11 mouse cellular contexts compared by ENCODE assay signal in the genomic region with DNA sequence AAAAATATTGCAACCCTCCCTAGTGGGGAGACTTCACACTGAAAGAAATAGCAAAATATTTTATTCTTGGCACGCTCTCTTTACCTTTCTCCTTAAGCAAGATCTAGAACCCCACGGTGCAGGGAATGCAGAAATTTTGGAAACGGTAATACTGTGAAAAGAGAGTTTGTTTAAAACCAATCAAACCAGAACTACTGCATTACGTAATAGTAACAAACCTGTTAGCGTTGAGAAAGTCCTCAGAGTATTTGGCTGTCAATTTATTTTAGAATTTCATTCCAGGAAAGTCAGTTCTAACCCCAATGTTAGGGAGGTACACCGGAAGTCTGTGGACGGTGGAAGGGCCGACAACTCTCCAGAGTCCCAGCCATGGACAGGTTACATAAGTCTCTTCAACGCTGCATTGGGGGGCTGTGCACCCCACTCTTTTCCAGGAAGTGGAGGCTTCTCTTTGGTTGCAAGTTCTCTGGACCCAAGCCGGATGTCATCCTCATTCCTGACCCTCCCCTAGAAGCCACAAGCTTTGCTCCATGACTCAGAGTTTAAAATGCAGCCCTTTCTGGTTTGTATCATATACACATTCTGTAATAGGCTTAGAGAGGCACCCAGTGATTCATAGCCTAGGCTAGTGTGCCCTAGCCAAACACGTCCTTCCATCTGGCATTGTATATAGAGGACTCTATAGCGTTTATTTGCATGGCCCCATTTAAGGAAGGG.
A peak's percentile ranks its signal among the peaks of the same experiment; 100 is the strongest.
DNase-seq lines count a peak whose midpoint lies in the region; ATAC-seq and TF ChIP-seq lines count a peak whose summit lies in the region.
"Had no signal": no experiment of that assay in that cellular context is flagged by ENCODE, and none has a peak within 500 bp of the region (broad histone marks: within the 10 kb centered on the region; RNA-seq: fewer than 3 reads in every experiment).

No protein-coding gene starts in this region.

- no peak overlapping the region for H3K4me3 ChIP-seq in limb, embryonic 11.5 days (ENCODE audit: low read depth, low read length)
- no peak overlapping the region for H3K4me3 ChIP-seq in limb, embryonic 10.5 days
- H3K4me3 ChIP-seq in C2C12 (ENCODE audit: insufficient read depth, poor library complexity, severe bottlenecking) = no peak overlapping the region
- H3K4me3 ChIP-seq: limb, embryonic 12.5 days had no signal

- H3K27me3 ChIP-seq in limb, embryonic 11.5 days (ENCODE audit: control insufficient read depth, insufficient read depth, low read length) = no peaks in the 10 kb centered on the region
- no peaks in the 10 kb centered on the region for H3K27me3 ChIP-seq in limb, embryonic 10.5 days (ENCODE audit: low read depth, poor library complexity, severe bottlenecking)
- H3K27me3 ChIP-seq in C2C12 (ENCODE audit: control insufficient read depth, insufficient read depth, insufficient read length) = no peaks in the 10 kb centered on the region
- H3K27me3 ChIP-seq: limb, embryonic 12.5 days had no signal

- no peak overlapping the region for H3K4me2 ChIP-seq in limb, embryonic 11.5 days (ENCODE audit: low read depth, severe bottlenecking)
- H3K4me2 ChIP-seq: limb, embryonic 12.5 days had no signal

- 85% methylated on average over 12 of the region's 12 CpGs for WGBS in limb, embryonic 11.5 days
- 88% methylated on average over 12 of the region's 12 CpGs for WGBS in limb, embryonic 10.5 days

- H3ac ChIP-seq in C2C12 (ENCODE audit: control insufficient read depth, insufficient read length, low read depth) = no peak overlapping the region

- H3K4me1 ChIP-seq in limb, embryonic 11.5 days (ENCODE audit: control insufficient read depth, insufficient read depth, low read length) = no peaks in the 10 kb centered on the region
- no peaks in the 10 kb centered on the region for H3K4me1 ChIP-seq in limb, embryonic 10.5 days
- H3K4me1 ChIP-seq: limb, embryonic 12.5 days had no signal

- 0 out of 2 replicates have a peak, but pooled peaks have one; percentile 47 for ATAC-seq in limb, embryonic 11.5 days (ENCODE audit: insufficient number of reproducible peaks, low FRiP score, low TSS enrichment, low read depth)
- ATAC-seq: hindbrain, postnatal 0 days had no signal

- no peaks in the 10 kb centered on the region for H3K36me3 ChIP-seq in limb, embryonic 11.5 days (ENCODE audit: control insufficient read depth, insufficient read depth, low read length)
- no peaks in the 10 kb centered on the region for H3K36me3 ChIP-seq in limb, embryonic 10.5 days
- no peaks in the 10 kb centered on the region for H3K36me3 ChIP-seq in C2C12 (ENCODE audit: control insufficient read depth, insufficient read depth)
- H3K36me3 ChIP-seq: limb, embryonic 12.5 days had no signal

- no peaks in the 10 kb centered on the region for H3K79me3 ChIP-seq in C2C12 (ENCODE audit: low read depth)

- H3K79me2 ChIP-seq in C2C12 (ENCODE audit: control insufficient read depth, insufficient read depth) = no peaks in the 10 kb centered on the region

- no peak overlapping the region for H3K27ac ChIP-seq in limb, embryonic 11.5 days (replicated peaks; ENCODE audit: low read depth, low read length)
- no peak overlapping the region for H3K27ac ChIP-seq in limb, embryonic 10.5 days
- H3K27ac ChIP-seq: limb, embryonic 12.5 days had no signal

- no peak overlapping the region for H3K9ac ChIP-seq in limb, embryonic 11.5 days (ENCODE audit: low read length)
- H3K9ac ChIP-seq: limb, embryonic 12.5 days had no signal

- TF ChIP-seq CTCF in C2C12 (IDR thresholded peaks at IDR 0.05; ENCODE audit: control insufficient read depth, insufficient read depth, insufficient read length) = no peak

- no peak for DNase-seq in limb, embryonic 11.5 days (ENCODE audit: low spot score)
- no peak for DNase-seq in limb, embryonic 10.5 days (ENCODE audit: low spot score)
- DNase-seq in NIH3T3 (ENCODE audit: low read depth) = peak; percentile 70
- DNase-seq in lung, postnatal 25 days (ENCODE audit: low spot score) = peak; percentile 35
- no peak for DNase-seq in cerebellum, postnatal 4 days (ENCODE audit: low spot score in 2 of 2)
- DNase-seq in spleen, postnatal 10 days (ENCODE audit: low spot score in 2 of 2) = no peak
- DNase-seq in spleen, postnatal 14 days (ENCODE audit: low spot score in 2 of 2) = no peak
- DNase-seq: thymus, adult 2 months had no signal

- H3K9me3 ChIP-seq in limb, embryonic 11.5 days (ENCODE audit: control insufficient read depth, low read length) = no peaks in the 10 kb centered on the region
- H3K9me3 ChIP-seq in limb, embryonic 10.5 days (replicated peaks) = no peaks in the 10 kb centered on the region
- H3K9me3 ChIP-seq: limb, embryonic 12.5 days had no signal

TF ChIP-seq in C2C12, 6 proteins besides CTCF, POLR2A, EP300 and RAD21:
- peak; percentile 37 for TF ChIP-seq FOSL1 (IDR thresholded peaks at IDR 0.05; ENCODE audit: insufficient read depth, low read length, poor library complexity, severe bottlenecking)
- TF ChIP-seq MAX (IDR thresholded peaks at IDR 0.05) = no peak
- TF ChIP-seq CEBPB (IDR thresholded peaks at IDR 0.05; ENCODE audit: low read depth) = peak; percentile 27

Comparison
In these comparisons a context has a peak if more than half of its experiments do, and no peak if none do; other contexts are left out.
1. DNase-seq: peak in NIH3T3 (single experiment) and lung, postnatal 25 days (single experiment); none in limb, embryonic 11.5 days (single experiment), limb, embryonic 10.5 days (single experiment), cerebellum, postnatal 4 days (0 of 2), spleen, postnatal 10 days (0 of 2) and spleen, postnatal 14 days (0 of 2).